Mouse (Mus musculus) lung, adult 2 months (tissue): ENCODE results near the gene Shc1.

Experiments used
- CTCF ChIP-seq: fragments of 200-500 bp; IDR thresholded peaks from 2 replicates; pipeline ENCODE4 v1.5.1; 2011; ENCODE audit warnings: mild to moderate bottlenecking, low read length, control low read depth; ENCODE audit not compliant: insufficient read depth
- POLR2A ChIP-seq: fragments of 200-500 bp; IDR thresholded peaks from 2 replicates; pipeline ENCODE4 v1.6.1; 2011; ENCODE audit warnings: low read depth, mild to moderate bottlenecking, control low read depth, low read length, borderline replicate concordance; ENCODE audit errors: extremely low read depth

GRCm38 (mm10) chr3:89411490-89412393 is 6.5 kb upstream of the Shc1 start, which contains the start of gene Flad1:
- TF ChIP-seq POLR2A, result no peak
- TF ChIP-seq CTCF, result no peak
